Mouse (Mus musculus) midbrain, embryonic 10.5 days (tissue): ENCODE measurements around the gene Zscan20. TPM values are rescaled to one million over a fixed set of nuclear protein-coding genes. Genes with fewer than 3 reads are reported as not detected.

Experiments
- polyA plus RNA-seq: library from polyadenylated mRNA; unstranded; fragments of >200 nt; fragmentation: Nextera tagmentation; extraction: Ambion mirVana; gene quantifications from 2 replicates; pipeline ENCODE4 v1.2.1, GENCODE M21; 2016

The Zscan20 gene
- polyA plus RNA-seq, 1 experiment from 2014 or later, result 6.1 TPM

Other genes starting within 250 kb of the Zscan20 start
- 0.72 and 0.80 TPM in 2 replicates for gene Tlr12, start 8.5 kb upstream of the Zscan20 start, polyA plus RNA-seq
- 20.8 and 30.0 TPM in 2 replicates for gene Phc2, start 44.6 kb upstream of the Zscan20 start, polyA plus RNA-seq
- 0.10 and 0.24 TPM in 2 replicates for gene A3galt2, start 145.3 kb upstream of the Zscan20 start, polyA plus RNA-seq
- 36.5 and 37.9 TPM in 2 replicates for gene Zfp362, start 195.9 kb upstream of the Zscan20 start, polyA plus RNA-seq